Mouse (Mus musculus) intestine, embryonic 16.5 days (tissue): Measurements from ENCODE around the gene Tmprss6. TPM values are rescaled to one million over a fixed set of nuclear protein-coding genes. Genes with fewer than 3 reads are reported as not detected.

Experiments
- ATAC-seq: fragments of 200-750 bp; cut with Nextera tagmentation; 2 replicates; pipeline ENCODE4 v1.8.0; 2017; ENCODE audit warnings: moderate TSS enrichment, moderate library complexity
- H3K27ac ChIP-seq: fragments of 300-500 bp; sonication (generic); 2 replicates; pipeline ENCODE4 v1.5.1; 2014; ENCODE audit warnings: mild to moderate bottlenecking, low read length
- H3K27me3 ChIP-seq: fragments of 300-500 bp; sonication (generic); replicated peaks from 2 replicates; pipeline ENCODE4 v1.6.1; 2014; ENCODE audit warnings: low read length, control low read depth, mixed read lengths; ENCODE audit not compliant: control insufficient read depth, insufficient read depth
- H3K36me3 ChIP-seq: fragments of 300-500 bp; sonication (generic); 2 replicates; pipeline ENCODE4 v1.6.1; 2014; ENCODE audit warnings: low read length, control low read depth; ENCODE audit not compliant: control insufficient read depth, insufficient read depth
- H3K4me1 ChIP-seq: fragments of 300-500 bp; sonication (generic); 2 replicates; pipeline ENCODE4 v1.6.1; 2014; ENCODE audit warnings: low read length, control low read depth, mixed read lengths; ENCODE audit not compliant: control insufficient read depth, insufficient read depth
- H3K4me2 ChIP-seq: fragments of 300-500 bp; sonication (generic); 2 replicates; pipeline ENCODE4 v1.6.1; 2014; ENCODE audit warnings: low read depth, low read length, control low read depth
- H3K4me3 ChIP-seq: fragments of 300-500 bp; sonication (generic); 2 replicates; pipeline ENCODE4 v1.5.1; 2014; ENCODE audit warnings: mild to moderate bottlenecking, low read length
- H3K9ac ChIP-seq: fragments of 300-500 bp; sonication (generic); 2 replicates; pipeline ENCODE4 v1.6.1; 2014; ENCODE audit warnings: low read depth, low read length
- H3K9me3 ChIP-seq: fragments of 300-500 bp; sonication (generic); 2 replicates; pipeline ENCODE4 v1.6.1; 2016; ENCODE audit warnings: low read length, control low read depth; ENCODE audit not compliant: control insufficient read depth
- WGBS: fragments of 180-500 bp; shearing (Covaris S2); extraction: QIAGEN DNeasy Blood & Tissue Kit; methylation state at CpG from one replicate; pipeline ENCODE4 v1.1.7; 2014; 5-methylcytosine and 5-hydroxymethylcytosine counted together
- polyA plus RNA-seq: library from polyadenylated mRNA; unstranded; fragments of >200 nt; fragmentation: Nextera tagmentation; extraction: Ambion mirVana; gene quantifications from 2 replicates; pipeline ENCODE4 v1.2.1, GENCODE M21; 2015

Tmprss6 gene
- polyA plus RNA-seq, 1 experiment from 2014 or later = 0.82 TPM

DNA sequence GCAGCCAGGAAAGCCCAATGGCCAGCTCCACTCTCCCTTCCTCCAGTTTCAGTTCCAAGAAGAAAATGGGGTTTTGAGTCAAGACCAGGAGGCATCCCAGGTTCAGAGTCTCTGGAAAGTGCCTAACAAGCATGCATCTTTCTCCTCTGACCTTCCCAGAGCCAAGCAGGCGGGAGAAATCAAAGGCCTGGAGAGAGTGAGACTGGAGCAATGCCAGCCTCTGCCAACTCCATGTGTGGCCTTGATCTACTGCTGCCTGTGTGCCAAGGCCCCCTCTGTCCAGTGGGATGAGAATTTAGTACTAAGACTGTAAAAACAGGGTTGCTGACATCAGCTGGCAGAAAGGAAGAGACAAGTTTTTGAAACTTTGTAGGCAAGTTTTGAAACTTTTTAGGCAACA lies 64.5 kb downstream of the Tmprss6 start:
- WGBS = 58% methylated on average over 1 of the region's 1 CpGs
- Histone ChIP-seq H3K27me3 (no peaks in the 10 kb centered on the region), H3K4me2 (peak overlapping the region; percentile 75), H3K4me3 (no peak overlapping the region), H3K9me3 (no peaks in the 10 kb centered on the region), H3K9ac (no peak overlapping the region), H3K36me3 (no peaks in the 10 kb centered on the region), H3K27ac (peak overlapping the region; percentile 1; the same call in 1 of the 2 replicates), H3K4me1 (peaks cover 32% of the 10 kb centered on the region)
- ATAC-seq = no peak

DNA sequence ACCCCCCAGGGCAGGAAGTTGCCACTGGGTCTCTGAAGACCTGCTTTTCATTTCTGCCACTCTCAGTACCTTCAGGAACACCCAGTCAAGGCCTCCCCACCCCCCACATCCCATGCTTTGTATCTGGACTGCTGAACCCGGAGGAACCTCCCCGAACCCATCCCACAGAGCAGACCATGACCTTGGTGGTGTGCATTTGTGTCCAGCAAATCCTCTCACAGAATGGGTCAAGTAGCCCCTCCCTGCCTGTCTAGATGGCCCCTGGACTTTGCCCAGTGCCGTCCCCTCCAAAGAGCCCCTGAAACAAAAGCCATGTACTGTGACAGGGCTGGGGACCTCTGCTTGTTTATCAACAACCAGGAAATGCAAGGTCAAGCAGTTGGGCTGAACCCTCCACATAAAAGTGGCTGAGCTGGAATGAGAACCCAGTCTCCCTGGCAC lies 65.1 kb downstream of the Tmprss6 start:
- 0 out of 2 replicates have a peak, but pooled peaks cover 3% of the 10 kb centered on the region for H3K27me3 ChIP-seq
- no peak overlapping the region for H3K4me3 ChIP-seq
- H3K27ac ChIP-seq = peak overlapping the region; percentile 1; the same call in 1 of the 2 replicates
- no peak for ATAC-seq
- 38% methylated on average over 3 of the region's 3 CpGs for WGBS
- peak overlapping the region; percentile 12; the same call in 1 of the 2 replicates for H3K9ac ChIP-seq
- peak overlapping the region; percentile 75 for H3K4me2 ChIP-seq
- no peaks in the 10 kb centered on the region for H3K9me3 ChIP-seq
- peaks cover 27% of the 10 kb centered on the region for H3K4me1 ChIP-seq
- H3K36me3 ChIP-seq = no peaks in the 10 kb centered on the region

DNA sequence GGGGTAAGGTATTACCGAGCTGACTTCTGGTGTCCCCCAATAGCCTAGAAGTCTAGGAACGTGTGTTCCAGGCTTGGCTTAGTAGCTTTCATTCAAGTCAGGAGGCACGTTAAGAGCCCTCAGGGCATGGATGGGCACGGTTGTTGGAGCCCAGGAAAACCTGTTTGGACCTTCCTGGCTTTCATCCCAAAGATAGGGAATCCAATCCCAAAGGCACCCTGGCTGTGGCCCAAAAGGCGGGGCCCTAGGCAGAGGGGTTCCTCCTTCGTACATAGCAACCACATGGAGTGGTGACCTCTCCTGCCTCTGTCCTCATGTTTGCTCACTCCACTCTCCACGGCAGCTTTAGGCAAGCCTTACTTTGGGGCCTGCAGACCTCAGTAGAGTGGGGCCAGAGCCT lies 66.0 kb downstream of the Tmprss6 start:
- Histone ChIP-seq H3K4me1 (peaks cover 27% of the 10 kb centered on the region), H3K9me3 (no peaks in the 10 kb centered on the region), H3K27me3 (0 out of 2 replicates have a peak, but pooled peaks cover 3% of the 10 kb centered on the region), H3K27ac (no peak overlapping the region), H3K4me3 (no peak overlapping the region), H3K36me3 (no peaks in the 10 kb centered on the region), H3K9ac (no peak overlapping the region), H3K4me2 (no peak overlapping the region)
- no peak for ATAC-seq
- 80% methylated on average over 7 of the region's 7 CpGs for WGBS

DNA sequence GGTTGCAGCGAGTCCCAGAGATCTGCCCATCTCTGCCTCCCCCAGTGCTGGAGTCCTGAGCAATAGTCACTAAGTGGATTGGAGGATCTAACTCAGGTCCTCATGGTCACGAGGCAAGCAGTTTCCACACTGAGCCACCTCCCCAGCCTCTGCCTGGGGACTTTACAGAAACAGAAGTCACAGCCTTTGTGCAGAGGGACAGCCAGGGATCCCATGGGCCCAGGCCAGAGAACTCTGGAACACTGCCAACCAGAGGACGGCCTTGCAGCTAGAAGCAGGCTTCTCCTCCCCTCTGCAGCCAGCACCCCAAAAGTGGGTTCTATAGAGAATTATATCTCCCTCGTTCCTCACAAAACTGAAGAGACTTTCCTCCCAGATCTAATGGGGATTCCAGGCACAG lies 66.5 kb downstream of the Tmprss6 start:
- Histone ChIP-seq H3K4me1 (peaks cover 27% of the 10 kb centered on the region), H3K36me3 (no peaks in the 10 kb centered on the region), H3K27me3 (0 out of 2 replicates have a peak, but pooled peaks cover 3% of the 10 kb centered on the region), H3K9ac (0 out of 2 replicates have a peak overlapping the region, but pooled peaks have one; percentile 0), H3K4me3 (no peak overlapping the region), H3K4me2 (no peak overlapping the region), H3K27ac (no peak overlapping the region), H3K9me3 (no peaks in the 10 kb centered on the region)
- 54% methylated on average over 4 of the region's 4 CpGs for WGBS
- ATAC-seq = no peak

DNA sequence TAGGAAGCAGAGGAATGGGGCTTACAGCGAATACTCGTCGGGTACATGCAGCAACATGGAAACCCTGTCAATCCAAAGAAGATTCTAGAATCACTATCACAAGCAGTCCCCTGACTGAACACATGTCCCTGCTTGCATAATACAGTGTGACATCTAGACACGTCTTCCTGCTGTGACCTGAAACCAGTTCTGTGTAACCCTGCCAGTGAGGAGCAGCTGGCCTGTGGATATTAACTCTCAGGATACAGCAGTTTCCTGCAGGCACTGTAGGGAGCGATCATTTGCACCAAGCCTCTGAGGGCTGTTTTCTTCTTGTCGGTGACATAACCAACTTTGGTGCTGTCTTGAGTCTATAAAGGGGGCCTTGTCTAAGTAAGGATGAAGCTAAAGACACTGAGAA lies 67.1 kb downstream of the Tmprss6 start:
- Histone ChIP-seq H3K27me3 (0 out of 2 replicates have a peak, but pooled peaks cover 3% of the 10 kb centered on the region), H3K9me3 (no peaks in the 10 kb centered on the region), H3K9ac (no peak overlapping the region), H3K4me1 (peaks cover 27% of the 10 kb centered on the region), H3K4me2 (no peak overlapping the region), H3K27ac (no peak overlapping the region), H3K4me3 (no peak overlapping the region), H3K36me3 (no peaks in the 10 kb centered on the region)
- ATAC-seq = no peak
- 76% methylated on average over 6 of the region's 6 CpGs for WGBS

DNA sequence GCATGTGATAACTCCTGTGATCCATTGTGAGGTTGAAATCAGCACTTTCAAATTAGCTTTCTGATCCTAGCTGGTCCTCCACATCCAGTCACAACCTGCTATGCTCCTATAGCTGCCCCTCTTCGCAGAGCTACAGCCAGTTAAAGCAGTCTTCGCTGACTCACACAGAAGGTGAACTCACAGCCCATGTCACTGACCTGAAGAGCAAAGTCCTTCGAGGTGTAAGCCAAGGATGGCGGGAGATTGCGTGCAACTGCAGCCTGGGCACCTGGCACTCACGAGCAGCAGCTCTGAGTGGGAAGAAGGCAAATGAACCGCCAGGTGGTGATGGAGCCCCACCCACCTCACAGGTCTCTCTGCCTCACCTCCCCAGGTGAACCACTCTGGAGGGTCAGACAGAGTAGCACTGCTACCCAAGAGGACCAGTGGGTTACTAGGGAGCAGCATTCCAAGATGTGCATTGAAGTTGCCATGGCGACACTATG lies 72.9 kb downstream of the Tmprss6 start, which contains the start of gene Tex33:
TSS of gene Tex33 (minus strand) at position 435 of the 485 bp plus-strand sequence.
- no peaks in the 10 kb centered on the region for H3K4me1 ChIP-seq
- 0 out of 2 replicates have a peak, but pooled peaks have one; percentile 26 for ATAC-seq
- 79% methylated on average over 8 of the region's 8 CpGs for WGBS

DNA sequence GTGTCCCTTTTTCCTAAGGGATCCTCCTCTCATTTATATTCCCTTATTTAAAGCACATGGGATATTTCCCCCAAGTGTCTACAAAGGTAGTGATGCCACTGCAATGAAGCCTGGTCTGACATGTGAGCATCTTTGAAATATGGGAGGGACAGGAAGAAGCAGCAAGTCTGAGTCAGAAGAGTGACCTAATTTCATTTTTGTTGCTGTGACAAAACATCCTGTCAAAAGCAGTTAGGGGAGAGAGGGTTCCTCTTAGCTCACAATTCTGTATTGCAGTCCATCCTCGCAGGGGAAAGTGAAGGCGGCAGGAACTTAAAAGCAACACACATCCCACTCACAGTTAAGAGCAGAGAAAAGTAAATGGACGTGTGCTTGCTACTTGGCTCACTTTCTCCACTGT lies 77.6 kb downstream of the Tmprss6 start:
- ATAC-seq = no peak
- WGBS = 87% methylated on average over 3 of the region's 3 CpGs
- no peaks in the 10 kb centered on the region for H3K9me3 ChIP-seq
- H3K27ac ChIP-seq = no peak overlapping the region
- H3K9ac ChIP-seq = no peak overlapping the region
- no peaks in the 10 kb centered on the region for H3K4me1 ChIP-seq
- H3K4me3 ChIP-seq = no peak overlapping the region
- H3K4me2 ChIP-seq = no peak overlapping the region
- H3K27me3 ChIP-seq = peaks cover 15% of the 10 kb centered on the region; the same call in 1 of the 2 replicates
- no peaks in the 10 kb centered on the region for H3K36me3 ChIP-seq

More for the DNA sequence above, 72.9 kb downstream of the Tmprss6 start, which contains the start of gene Tex33:
- no peak within 1 kb of the TSS for H3K9ac ChIP-seq
- H3K9me3 ChIP-seq = no peaks in the 10 kb centered on the region
- H3K36me3 ChIP-seq = no peaks in the 10 kb centered on the region
- no peak within 1 kb of the TSS for H3K4me3 ChIP-seq
- no peak within 1 kb of the TSS for H3K4me2 ChIP-seq
- H3K27ac ChIP-seq = no peak within 1 kb of the TSS
- 0 out of 2 replicates have a peak, but pooled peaks cover 14% of the 10 kb centered on the region for H3K27me3 ChIP-seq

Other genes with a start within 250 kb of the Tmprss6 start
- 4.2 and 5.6 TPM in 2 replicates for gene Ncf4, start 223.8 kb downstream of the Tmprss6 start, polyA plus RNA-seq
- 0.24 and 0.32 TPM in 2 replicates for gene Csf2rb2, start 162.9 kb downstream of the Tmprss6 start, polyA plus RNA-seq
- gene Csf2rb, start 142.9 kb downstream of the Tmprss6 start, polyA plus RNA-seq = 2.1 and 2.4 TPM in 2 replicates
- not detected in 2 replicates for gene Tex33, start 72.7 kb downstream of the Tmprss6 start, polyA plus RNA-seq
- gene Tst, start 62.7 kb downstream of the Tmprss6 start, polyA plus RNA-seq = 62.9 and 68.1 TPM in 2 replicates
- gene Mpst, start 62.2 kb downstream of the Tmprss6 start, polyA plus RNA-seq = 3.0 and 3.4 TPM in 2 replicates
- 20.2 and 23.6 TPM in 2 replicates for gene Kctd17, start 40.1 kb downstream of the Tmprss6 start, polyA plus RNA-seq
- 1.8 and 2.1 TPM in 2 replicates for gene Il2rb, start 26.6 kb upstream of the Tmprss6 start, polyA plus RNA-seq
- 24.0 and 25.5 TPM in 2 replicates for gene C1qtnf6, start 62.8 kb upstream of the Tmprss6 start, polyA plus RNA-seq
- 0.23 and 0.24 TPM in 2 replicates for gene Sstr3, start 76.1 kb upstream of the Tmprss6 start, polyA plus RNA-seq
- 19.9 and 25.1 TPM in 2 replicates for gene Rac2, start 104.1 kb upstream of the Tmprss6 start, polyA plus RNA-seq
- gene Cyth4, start 128.4 kb upstream of the Tmprss6 start, polyA plus RNA-seq = 7.2 and 8.5 TPM in 2 replicates